Mouse (Mus musculus) MEL (cell line): Measurements from ENCODE around the gene Otp. TPM values are rescaled to one million over a fixed set of nuclear protein-coding genes. Genes with fewer than 3 reads are reported as not detected.

Experiments used
- DNase-seq: peaks from one replicate; pipeline ENCODE4 v3.0.0; 2011; ENCODE audit warnings: low read depth, low spot score
- H3K27ac ChIP-seq: 2 replicates; pipeline ENCODE4 v1.5.1; 2012; ENCODE audit warnings: low read depth, mild to moderate bottlenecking, control low read depth, low read length, moderate library complexity; ENCODE audit not compliant: control insufficient read depth
- H3K27me3 ChIP-seq, 2 experiments: fragments of 150-350 bp in 1 of 2; sonication (generic) in 1 of 2; 2 replicates each; pipeline ENCODE4 v1.6.1; 2012; ENCODE audit warnings: low read length in 2 of 2, mild to moderate bottlenecking in 2 of 2, improper control_type of control experiment in 1 of 2, moderate library complexity in 1 of 2; ENCODE audit not compliant: insufficient read depth in 2 of 2, control insufficient read depth in 1 of 2
- H3K36me3 ChIP-seq, 2 experiments: 2 replicates each; pipeline ENCODE4 v1.6.1; 2012 to 2014; ENCODE audit warnings: low read length in 2 of 2, improper control_type of control experiment in 1 of 2, inconsistent platforms in 1 of 2, mild to moderate bottlenecking in 1 of 2; ENCODE audit not compliant: insufficient read depth in 2 of 2, control insufficient read depth in 1 of 2
- H3K4me1 ChIP-seq, 2 experiments: fragments of 150-350 bp in 1 of 2; sonication (generic) in 1 of 2; 2 replicates each; pipeline ENCODE4 v1.6.1; 2012; ENCODE audit warnings: low read length in 2 of 2, improper control_type of control experiment in 1 of 2, mild to moderate bottlenecking in 1 of 2; ENCODE audit not compliant: insufficient read depth in 2 of 2, control insufficient read depth in 1 of 2
- H3K4me3 ChIP-seq, 2 experiments: fragments of 150-350 bp in 1 of 2; sonication (generic) in 1 of 2; 2 replicates each; pipeline ENCODE4 v1.5.1; 2012; ENCODE audit warnings: low read depth in 2 of 2, low read length in 2 of 2, mild to moderate bottlenecking in 2 of 2, moderate library complexity in 2 of 2, control low read depth in 1 of 2, improper control_type of control experiment in 1 of 2; ENCODE audit not compliant: control insufficient read depth in 1 of 2, insufficient read depth in 1 of 2
- H3K79me2 ChIP-seq: 2 replicates; pipeline ENCODE4 v1.6.1; 2012; ENCODE audit warnings: mild to moderate bottlenecking, low read length, moderate library complexity; ENCODE audit not compliant: control insufficient read depth, poor library complexity, insufficient read depth
- H3K9ac ChIP-seq: 2 replicates; pipeline ENCODE4 v1.6.1; 2012; ENCODE audit warnings: low read depth, mild to moderate bottlenecking, control low read depth, low read length, moderate library complexity; ENCODE audit not compliant: control insufficient read depth, poor library complexity, severe bottlenecking
- H3K9me3 ChIP-seq: fragments of 150-350 bp; sonication (generic); replicated peaks from 2 replicates; pipeline ENCODE4 v1.6.1; 2012; ENCODE audit warnings: mild to moderate bottlenecking, low read length, improper control_type of control experiment, moderate library complexity; ENCODE audit not compliant: insufficient read depth
- CTCF ChIP-seq, 3 experiments: IDR thresholded peaks in 2 of 3; conservative IDR thresholded peaks in 1 of 3; 2 replicates each; pipeline ENCODE4 v1.5.1; 2011 to 2012; ENCODE audit warnings: low read length in 3 of 3, low read depth in 2 of 3, mild to moderate bottlenecking in 2 of 3, improper control_type of control experiment in 1 of 3, inconsistent platforms in 1 of 3, mixed read lengths in 1 of 3, moderate library complexity in 1 of 3; ENCODE audit not compliant: control insufficient read depth in 1 of 3, insufficient read depth in 1 of 3, poor library complexity in 1 of 3, severe bottlenecking in 1 of 3
- ETS1 ChIP-seq: IDR thresholded peaks from 2 replicates; pipeline ENCODE4 v1.6.1; 2012; ENCODE audit warnings: low read depth, mild to moderate bottlenecking, inconsistent platforms, low read length, improper control_type of control experiment, moderate library complexity
- GABPA ChIP-seq: IDR thresholded peaks from 2 replicates; pipeline ENCODE4 v1.6.1; 2012; ENCODE audit warnings: low read depth, mild to moderate bottlenecking, inconsistent platforms, low read length, improper control_type of control experiment, moderate library complexity
- GATA1 ChIP-seq: IDR thresholded peaks from 2 replicates; pipeline ENCODE4 v1.6.1; 2011; ENCODE audit warnings: low read depth, low read length, improper control_type of control experiment
- JUND ChIP-seq: IDR thresholded peaks from 2 replicates; pipeline ENCODE4 v1.6.1; 2011; ENCODE audit warnings: low read depth, mild to moderate bottlenecking, improper control_type of control experiment, low read length
- KAT2A ChIP-seq: conservative IDR thresholded peaks from 2 replicates; pipeline ENCODE4 v1.6.1; 2012; ENCODE audit warnings: low read depth, low read length, improper control_type of control experiment, inconsistent platforms
- MAFK ChIP-seq: IDR thresholded peaks from 2 replicates; pipeline ENCODE4 v1.6.1; 2011; ENCODE audit warnings: low read depth, mild to moderate bottlenecking, low read length, improper control_type of control experiment, borderline replicate concordance
- MYB ChIP-seq: IDR thresholded peaks from 2 replicates; pipeline ENCODE4 v1.6.1; 2011; ENCODE audit warnings: mild to moderate bottlenecking, low read depth, low read length, improper control_type of control experiment
- POLR2AphosphoS2 ChIP-seq: IDR thresholded peaks from 2 replicates; pipeline ENCODE4 v1.6.1; 2011; ENCODE audit warnings: low read length, improper control_type of control experiment
- RAD21 ChIP-seq: IDR thresholded peaks from 2 replicates; pipeline ENCODE4 v1.6.1; 2011; ENCODE audit warnings: mild to moderate bottlenecking, low read depth, low read length, improper control_type of control experiment
- SIN3A ChIP-seq: IDR thresholded peaks from 2 replicates; pipeline ENCODE4 v1.6.1; 2012; ENCODE audit warnings: low read length, improper control_type of control experiment, inconsistent platforms
- ZMIZ1 ChIP-seq: IDR thresholded peaks from 2 replicates; pipeline ENCODE4 v1.6.1; 2012; ENCODE audit warnings: low read depth, mild to moderate bottlenecking, inconsistent platforms, low read length, improper control_type of control experiment, moderate library complexity
- ZNF384 ChIP-seq: IDR thresholded peaks from 2 replicates; pipeline ENCODE4 v1.6.1; 2012; ENCODE audit warnings: low read depth, mild to moderate bottlenecking, inconsistent platforms, low read length, improper control_type of control experiment
- polyA plus RNA-seq, 2 experiments: library from polyadenylated mRNA; stranded (reverse) in 1 of 2; unstranded in 1 of 2; fragments of >175 nt in 1 of 2; fragments of >200 nt in 1 of 2; gene quantifications; 2 replicates each; pipeline versions ENCODE4 v1.2.1 to v1.2.4; 2012; ENCODE audit warnings: low replicate concordance in 2 of 2, low read depth in 1 of 2; ENCODE audit not compliant: insufficient read length in 2 of 2, insufficient read depth in 1 of 2, missing spikeins in 1 of 2
- total RNA-seq: library from RNA; depleted of rRNA; stranded (reverse); fragments of 300-350 nt; gene quantifications from 2 replicates; pipeline ENCODE4 v1.2.3, GENCODE M21; 2012

The Otp gene
- total and polyA plus RNA-seq, 3 experiments, result not detected

DNA sequence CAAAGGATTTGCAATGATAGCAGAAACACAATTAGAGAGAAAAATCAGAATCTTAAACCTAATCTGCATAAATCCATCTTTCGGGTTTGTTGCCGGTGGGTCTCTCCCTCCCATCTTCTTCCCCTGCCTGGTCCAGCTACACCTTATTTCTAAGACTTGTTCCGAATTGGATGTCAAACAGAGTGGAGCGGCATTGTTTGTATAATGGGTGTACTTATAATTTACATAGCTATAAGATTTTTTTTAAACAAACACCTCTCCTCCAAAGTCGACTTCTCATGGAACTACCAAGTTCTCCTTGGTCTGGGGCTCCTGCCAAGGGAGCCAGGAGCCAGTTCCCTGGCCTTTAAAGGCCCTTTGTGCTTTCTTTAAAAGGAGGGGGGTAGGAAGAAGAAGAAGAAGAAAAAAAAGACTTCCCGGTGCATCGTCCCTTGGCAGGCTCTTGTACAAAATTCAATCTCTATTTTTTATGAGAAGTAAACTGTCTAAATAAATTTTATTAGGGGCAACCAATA, 3.5 kb upstream of the Otp start:
- H3K9me3 ChIP-seq, result no peaks in the 10 kb centered on the region
- no peak overlapping the region for H3K27ac ChIP-seq
- H3K4me3 ChIP-seq, result no peak overlapping the region
- peaks cover 0 to 5% of the 10 kb centered on the region in 2 experiments; a peak in 2 of 4 replicates for H3K36me3 ChIP-seq
- H3K4me1 ChIP-seq, result peaks cover 0 to 9% of the 10 kb centered on the region in 2 experiments; a peak in 2 of 4 replicates
- peaks cover 11% of the 10 kb centered on the region for H3K79me2 ChIP-seq
- H3K27me3 ChIP-seq, result no peaks in the 10 kb centered on the region
- no peak overlapping the region for H3K9ac ChIP-seq
- no peak for TF ChIP-seq SIN3A
- no peak for TF ChIP-seq CTCF (IDR thresholded peaks at IDR 0.05 in 2 of 3, conservative IDR thresholded peaks at IDR 0.05 in 1 of 3; ENCODE audit: control insufficient read depth in 1 of 3, insufficient read depth in 1 of 3, low read depth in 2 of 3, low read length in 3 of 3, poor library complexity in 1 of 3, severe bottlenecking in 1 of 3)
- TF ChIP-seq ETS1, result no peak
- TF ChIP-seq MAFK, result no peak
- no peak for TF ChIP-seq ZNF384
- no peak for TF ChIP-seq KAT2A
- TF ChIP-seq ZMIZ1, result no peak
- no peak for DNase-seq

GRCm38 (mm10) chr13:94872439-94872838, 3.0 kb upstream of the Otp start:
- TF ChIP-seq ZMIZ1 (no peak), MYB (no peak), ZNF384 (no peak), MAFK (no peak), POLR2AphosphoS2 (no peak), ETS1 (no peak), JUND (no peak), GABPA (no peak), RAD21 (no peak), GATA1 (no peak)
- Histone ChIP-seq H3K36me3 (peaks cover 0 to 5% of the 10 kb centered on the region in 2 experiments; a peak in 2 of 4 replicates), H3K4me1 (peaks cover 0 to 6% of the 10 kb centered on the region in 2 experiments; a peak in 2 of 4 replicates), H3K79me2 (peaks cover 11% of the 10 kb centered on the region), H3K9me3 (no peaks in the 10 kb centered on the region), H3K9ac (no peak overlapping the region), H3K27me3 (no peaks in the 10 kb centered on the region), H3K27ac (no peak overlapping the region), H3K4me3 (no peak overlapping the region)
- no peak for DNase-seq
